Mouse (Mus musculus) layer of hippocampus, adult 18-20 months (tissue): ENCODE measurements around the gene Mcl1. TPM values are rescaled to one million over a fixed set of nuclear protein-coding genes. Genes with fewer than 3 reads are reported as not detected.
"Not testable (repeated sequence)": the region's sequence is repeated elsewhere in the genome, so short reads cannot be mapped to it uniquely, and the experiment has no call there.

Experiments
- DNase-seq, 2 experiments: peaks; one replicate each; pipeline ENCODE4 v3.0.0; 2022; ENCODE audit warnings: low spot score in 2 of 2
- total RNA-seq, 2 experiments: library from RNA; stranded (reverse); gene quantifications; 2 replicates each; pipeline ENCODE4 v1.2.3; 2021

The Mcl1 gene
- total RNA-seq, 2 experiments from 2014 or later, result 56.9 to 62.7 TPM

- DNase-seq, result no peak
Observed at GRCm38 (mm10) chr3:95685301-95685700, 26.7 kb downstream of the Mcl1 start.

- DNase-seq, result no peak
Observed at GRCm38 (mm10) chr3:95685701-95686100, 27.1 kb downstream of the Mcl1 start.

- no peak for DNase-seq
Observed at GRCm38 (mm10) chr3:95686492-95687167, 28.0 kb downstream of the Mcl1 start.

GRCm38 (mm10) chr3:95687168-95687523 lies 28.6 kb downstream of the Mcl1 start:
- no peak for DNase-seq

GRCm38 (mm10) chr3:95687524-95688421 lies 29.2 kb downstream of the Mcl1 start, which contains the start of gene Adamtsl4:
Adamtsl4 (minus strand) TSS chr3:95687917.
- DNase-seq, result peak; percentile 30 to 51

- DNase-seq, result no peak
Observed at GRCm38 (mm10) chr3:95689171-95689915, 30.8 kb downstream of the Mcl1 start.

GRCm38 (mm10) chr3:95689940-95690339 lies 31.4 kb downstream of the Mcl1 start:
- no peak for DNase-seq

GRCm38 (mm10) chr3:95690552-95690951 lies 32.0 kb downstream of the Mcl1 start:
- DNase-seq, result not testable (repeated sequence)

- no peak for DNase-seq
Observed at GRCm38 (mm10) chr3:95692677-95693076, 34.1 kb downstream of the Mcl1 start.

GRCm38 (mm10) chr3:95693821-95694807 lies 35.5 kb downstream of the Mcl1 start:
- no peak for DNase-seq

- no peak for DNase-seq
Observed at GRCm38 (mm10) chr3:95694808-95695703, 36.5 kb downstream of the Mcl1 start.

- no peak for DNase-seq
Observed at GRCm38 (mm10) chr3:95695796-95696195, 37.2 kb downstream of the Mcl1 start.

- DNase-seq, result no peak
Observed at GRCm38 (mm10) chr3:95696360-95696759, 37.8 kb downstream of the Mcl1 start.

- no peak for DNase-seq
Observed at GRCm38 (mm10) chr3:95698286-95698685, 39.7 kb downstream of the Mcl1 start.

GRCm38 (mm10) chr3:95700233-95700681 lies 41.7 kb downstream of the Mcl1 start:
- DNase-seq, result no peak

- no peak for DNase-seq
Observed at GRCm38 (mm10) chr3:95701085-95701484, 42.5 kb downstream of the Mcl1 start.

GRCm38 (mm10) chr3:95701877-95702540 lies 43.4 kb downstream of the Mcl1 start:
- peak; percentile 19 to 48 for DNase-seq

- DNase-seq, result no peak
Observed at GRCm38 (mm10) chr3:95703276-95703675, 44.7 kb downstream of the Mcl1 start.

- no peak for DNase-seq
Observed at GRCm38 (mm10) chr3:95704612-95705011, 46.0 kb downstream of the Mcl1 start.
